In the genomic region with DNA sequence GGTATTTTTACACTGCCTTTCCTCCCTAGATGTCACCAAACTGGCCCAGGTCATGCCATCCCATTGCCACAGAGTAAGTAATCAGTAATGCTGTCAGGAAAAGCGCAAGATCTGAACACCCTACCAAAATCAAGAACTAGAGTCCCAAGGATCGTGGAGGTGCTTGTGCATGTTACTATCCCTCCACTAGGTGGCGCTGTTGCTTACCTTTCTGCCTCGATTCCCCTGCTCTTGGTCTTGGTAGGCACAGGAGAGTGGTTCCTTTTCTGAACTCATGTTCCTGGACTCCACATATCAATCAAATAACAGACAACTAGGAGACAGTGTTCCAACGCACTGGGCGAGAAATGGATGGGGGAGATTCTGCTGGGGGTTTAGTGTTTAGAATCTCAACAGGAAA, we compare ENCODE assay signal across 9 mouse cellular contexts. TPM values are rescaled to one million over a fixed set of nuclear protein-coding genes. Genes with fewer than 3 reads are reported as not detected.
A peak's percentile ranks its signal among the peaks of the same experiment; 100 is the strongest.
DNase-seq lines count a peak whose midpoint lies in the region; ATAC-seq and TF ChIP-seq lines count a peak whose summit lies in the region.
"Had no signal": no experiment of that assay in that cellular context is flagged by ENCODE, and none has a peak within 500 bp of the region (broad histone marks: within the 10 kb centered on the region; RNA-seq: fewer than 3 reads in every experiment).

No protein-coding gene starts in this region.

- peak; percentile 45 for DNase-seq in 3134 (ENCODE audit: extremely low read depth, insufficient read length, low spot score)
- DNase-seq in cerebellum, adult 11 months: peak; percentile 78
- peak; percentile 59 to 74 for DNase-seq in frontal cortex, postnatal 25 days (ENCODE audit: low spot score in 2 of 2)
- peak; percentile 90 for DNase-seq in kidney, postnatal 0 days (ENCODE audit: low spot score)
- DNase-seq in liver, embryonic 14.5 days (ENCODE audit: low read depth in 3 of 3, low spot score in 3 of 3): peak; percentile 45 to 60 (median 49)
- peak; percentile 50 for DNase-seq in retina, adult 2 months (ENCODE audit: low read depth, low spot score)
- DNase-seq in thymus, postnatal 4 days: peak; percentile 82

- H3K27ac ChIP-seq in ES-Bruce4 (ENCODE audit: insufficient read depth, low read length): no peak overlapping the region
- no peak overlapping the region for H3K27ac ChIP-seq in kidney, postnatal 0 days
- H3K27ac ChIP-seq in liver, embryonic 14.5 days: no peak overlapping the region
- H3K27ac ChIP-seq: hindbrain, embryonic 15.5 days had no signal

- no peak for TF ChIP-seq POLR2A in ES-Bruce4 (IDR thresholded peaks at IDR 0.05; ENCODE audit: insufficient read depth, low read length)

- no peak overlapping the region for H3K4me2 ChIP-seq in kidney, postnatal 0 days (ENCODE audit: low read length)
- no peak overlapping the region for H3K4me2 ChIP-seq in liver, embryonic 14.5 days (ENCODE audit: low read depth)
- H3K4me2 ChIP-seq: hindbrain, embryonic 15.5 days had no signal

- no peak for TF ChIP-seq EP300 in ES-Bruce4 (IDR thresholded peaks at IDR 0.05; ENCODE audit: insufficient read depth, low read depth, low read length)
- no peak for TF ChIP-seq EP300 in liver, embryonic 14.5 days (IDR thresholded peaks at IDR 0.05; ENCODE audit: low read depth)

- H3K9me3 ChIP-seq in ES-Bruce4 (replicated peaks; ENCODE audit: control insufficient read depth, insufficient read depth, low read length, poor library complexity, severe bottlenecking): no peaks in the 10 kb centered on the region
- no peaks in the 10 kb centered on the region for H3K9me3 ChIP-seq in kidney, postnatal 0 days (replicated peaks; ENCODE audit: low read length)
- no peaks in the 10 kb centered on the region for H3K9me3 ChIP-seq in liver, embryonic 14.5 days (ENCODE audit: control insufficient read depth, low read length)
- H3K9me3 ChIP-seq: hindbrain, embryonic 15.5 days had no signal

- ATAC-seq in kidney, postnatal 0 days (replicated peaks; ENCODE audit: low FRiP score, low read depth): 0 out of 2 replicates have a peak, but pooled peaks have one; percentile 43
- no peak for ATAC-seq in liver, embryonic 14.5 days (ENCODE audit: insufficient read depth)

- 19% methylated on average over 6 of the region's 6 CpGs for WGBS in kidney, postnatal 0 days
- WGBS in liver, embryonic 14.5 days (ENCODE audit: insufficient replicate concordance): 12% methylated on average over 6 of the region's 6 CpGs

- TF ChIP-seq CTCF in ES-Bruce4 (IDR thresholded peaks at IDR 0.05; ENCODE audit: low read depth, low read length): peak; percentile 95
- peak; percentile 99 for TF ChIP-seq CTCF in kidney, postnatal 0 days (IDR thresholded peaks at IDR 0.05; ENCODE audit: low read depth)
- TF ChIP-seq CTCF in liver, embryonic 14.5 days (IDR thresholded peaks at IDR 0.05; ENCODE audit: low read depth): peak; percentile 98

- no peaks in the 10 kb centered on the region for H3K4me1 ChIP-seq in ES-Bruce4 (ENCODE audit: control insufficient read depth, insufficient read depth, low read length)
- no peaks in the 10 kb centered on the region for H3K4me1 ChIP-seq in kidney, postnatal 0 days (replicated peaks; ENCODE audit: insufficient read depth, low read length)
- no peaks in the 10 kb centered on the region for H3K4me1 ChIP-seq in liver, embryonic 14.5 days (replicated peaks; ENCODE audit: control insufficient read depth in 2 of 2, insufficient read depth in 2 of 2, low read length in 1 of 2)
- H3K4me1 ChIP-seq: hindbrain, embryonic 15.5 days had no signal

- no peaks in the 10 kb centered on the region for H3K27me3 ChIP-seq in ES-Bruce4 (ENCODE audit: control insufficient read depth, insufficient read depth, low read length, poor library complexity, severe bottlenecking)
- no peaks in the 10 kb centered on the region for H3K27me3 ChIP-seq in kidney, postnatal 0 days (ENCODE audit: insufficient read depth, low read length)
- no peaks in the 10 kb centered on the region; the same call in 1 of the 2 replicates for H3K27me3 ChIP-seq in liver, embryonic 14.5 days (ENCODE audit: control insufficient read depth, insufficient read depth, low read length)
- H3K27me3 ChIP-seq: hindbrain, embryonic 15.5 days had no signal

- H3K9ac ChIP-seq in ES-Bruce4 (ENCODE audit: low read depth, poor library complexity, severe bottlenecking): no peak overlapping the region
- no peak overlapping the region for H3K9ac ChIP-seq in kidney, postnatal 0 days (ENCODE audit: low read depth, low read length)
- no peak overlapping the region for H3K9ac ChIP-seq in liver, embryonic 14.5 days (replicated peaks)
- H3K9ac ChIP-seq: hindbrain, embryonic 15.5 days had no signal

- H3K36me3 ChIP-seq in ES-Bruce4 (ENCODE audit: control insufficient read depth, insufficient read depth, low read length, poor library complexity, severe bottlenecking): no peaks in the 10 kb centered on the region
- no peaks in the 10 kb centered on the region for H3K36me3 ChIP-seq in kidney, postnatal 0 days (ENCODE audit: insufficient read depth, low read length)
- no peaks in the 10 kb centered on the region for H3K36me3 ChIP-seq in liver, embryonic 14.5 days (replicated peaks; ENCODE audit: control insufficient read depth, insufficient read depth, low read depth)
- H3K36me3 ChIP-seq: hindbrain, embryonic 15.5 days had no signal

- no peak overlapping the region for H3K4me3 ChIP-seq in ES-Bruce4 (ENCODE audit: low read depth, low read length)
- no peak overlapping the region for H3K4me3 ChIP-seq in kidney, postnatal 0 days (replicated peaks; ENCODE audit: low read depth, low read length)
- H3K4me3 ChIP-seq in liver, embryonic 14.5 days (ENCODE audit: insufficient read depth in 1 of 2, low read depth in 2 of 2, low read length in 2 of 2): no peak overlapping the region
- H3K4me3 ChIP-seq: hindbrain, embryonic 15.5 days had no signal

RNA-seq across cellular contexts. Expression of a gene that starts 23.8 kb away (rescaled TPM):
- 30.5 and 33.7 TPM in 2 replicates for polyA plus RNA-seq in ES-Bruce4 (2011; ENCODE audit: insufficient read depth, insufficient read length, low read depth, missing spikeins)
- polyA plus RNA-seq in kidney, postnatal 0 days (2015; fragmentation: Nextera tagmentation; extraction: Ambion mirVana): 96.9 and 104 TPM in 2 replicates
- polyA plus RNA-seq in liver, embryonic 14.5 days (2012; rRNA removed): 12.9 and 14.7 TPM in 2 replicates
- polyA plus RNA-seq in liver, embryonic 14.5 days (2014; fragmentation: Nextera tagmentation; extraction: Ambion mirVana): 17.6 and 18.4 TPM in 2 replicates
